Mouse (Mus musculus) neutrophil, adult 65 days (primary cell): Measurements from ENCODE around the gene Smox. TPM values are rescaled to one million over a fixed set of nuclear protein-coding genes. Genes with fewer than 3 reads are reported as not detected.

Source experiments
- total RNA-seq: library from RNA; stranded (reverse); gene quantifications from 2 replicates; pipeline ENCODE4 v1.2.4, GENCODE M21; 2023

The Smox gene
- 30.5 and 58.1 TPM in 2 replicates for total RNA-seq

DNA sequence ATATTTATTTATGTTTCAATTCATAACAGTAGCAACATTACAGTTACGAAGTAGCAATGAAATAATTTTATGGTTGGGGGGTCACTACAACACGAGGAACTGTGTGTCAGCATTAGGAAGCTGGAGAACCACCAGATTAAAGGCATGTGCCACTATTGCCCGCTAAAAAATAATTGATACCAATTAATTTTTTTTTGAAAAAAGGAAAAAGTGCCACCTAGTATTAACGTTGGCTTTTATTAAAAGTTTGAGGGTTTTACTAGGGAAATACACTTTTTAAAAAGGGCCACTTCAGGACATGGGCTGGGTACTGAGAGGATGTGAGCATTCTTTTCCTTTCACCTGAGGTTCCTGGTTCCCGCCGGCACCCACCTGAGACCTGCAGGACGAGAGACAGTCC, at the start of gene Smox:
TSS of gene Smox (plus strand) at position 301 of the 400 bp plus-strand sequence.

DNA sequence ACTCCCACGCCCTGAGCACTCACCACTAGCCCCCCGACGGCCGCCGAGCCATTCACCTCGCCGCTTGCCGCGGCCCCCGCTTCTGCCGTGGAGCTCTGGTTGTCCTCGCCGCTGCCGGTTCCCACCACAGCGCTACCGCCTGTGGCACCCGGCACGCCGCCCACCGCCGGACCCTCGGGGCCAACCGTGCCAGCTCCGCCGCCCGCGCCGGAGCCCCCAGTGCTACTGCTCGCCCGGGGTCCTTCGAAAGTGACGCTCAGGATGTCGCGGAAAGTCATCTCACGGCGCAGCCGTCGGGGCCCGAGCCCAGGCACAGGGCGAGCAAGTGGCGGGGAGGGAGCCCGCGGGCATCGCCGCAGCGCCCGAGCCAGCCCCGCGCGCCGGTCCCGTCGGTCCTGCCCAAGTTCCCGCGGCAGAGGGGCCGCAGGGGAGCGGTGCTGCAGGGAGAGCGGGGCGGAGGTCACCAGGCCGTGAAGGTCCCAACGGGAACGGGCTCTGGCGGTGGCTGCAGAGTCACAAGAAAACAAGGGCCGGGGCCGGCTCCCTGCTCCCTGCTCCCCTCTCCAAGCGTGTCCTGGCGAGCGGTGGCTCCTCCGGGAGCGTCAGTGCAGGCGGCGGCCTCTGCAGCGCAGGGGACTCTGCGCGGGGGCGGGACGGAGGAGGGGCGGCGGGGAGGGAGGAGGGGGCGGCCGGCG, 70.7 kb downstream of the Smox start, which contains the start of gene Adra1d:
TSS of gene Adra1d (minus strand) at position 393 of the 695 bp plus-strand sequence.

Other genes starting within 250 kb of the Smox start
- gene Pank2, start 229.0 kb upstream of the Smox start, total RNA-seq, result 24.9 and 40.2 TPM in 2 replicates
- 25.4 and 33.4 TPM in 2 replicates for gene Rnf24, start 138.6 kb upstream of the Smox start, total RNA-seq
- gene Adra1d, start 70.8 kb downstream of the Smox start, total RNA-seq, result not detected in 2 replicates